Mouse (Mus musculus): ENCODE results near the gene Nxn.

GRCm38 (mm10) chr11:76332240-76332639 is 66.7 kb downstream of the Nxn start:
- no peak for TF ChIP-seq EP300 (IDR thresholded peaks at IDR 0.05)
- TF ChIP-seq CTCF (IDR thresholded peaks at IDR 0.05): no peak

Measured in lung, postnatal 0 days (tissue).